Mouse (Mus musculus) erythroblast, embryonic 14.5 days (primary cell): ENCODE measurements around the gene Mat2a. TPM values are rescaled to one million over a fixed set of nuclear protein-coding genes. Genes with fewer than 3 reads are reported as not detected.
"Not testable (repeated sequence)": the region's sequence is repeated elsewhere in the genome, so short reads cannot be mapped to it uniquely, and the experiment has no call there.

Source experiments
- H3K27me3 ChIP-seq: 2 replicates; pipeline ENCODE4 v1.6.1; 2012; ENCODE audit warnings: inconsistent platforms; ENCODE audit not compliant: control insufficient read depth
- H3K36me3 ChIP-seq: 2 replicates; pipeline ENCODE4 v1.6.1; 2012; ENCODE audit warnings: mild to moderate bottlenecking, inconsistent platforms; ENCODE audit not compliant: control insufficient read depth
- H3K4me1 ChIP-seq: 2 replicates; pipeline ENCODE4 v1.6.1; 2012; ENCODE audit warnings: inconsistent platforms; ENCODE audit not compliant: control insufficient read depth
- H3K4me3 ChIP-seq: replicated peaks from 2 replicates; pipeline ENCODE3; 2012; ENCODE audit warnings: moderate library complexity, mild to moderate bottlenecking, inconsistent platforms
- H3K9me3 ChIP-seq: 2 replicates; pipeline ENCODE4 v1.6.1; 2012; ENCODE audit warnings: low read length, inconsistent platforms, mixed read lengths; ENCODE audit not compliant: control insufficient read depth
- GATA1 ChIP-seq: IDR thresholded peaks from 2 replicates; pipeline ENCODE4 v1.6.1; 2012; ENCODE audit warnings: low read length, inconsistent platforms, mixed read lengths
- TAL1 ChIP-seq: IDR thresholded peaks from 3 replicates; pipeline ENCODE4 v1.6.1; 2012; ENCODE audit warnings: low read length, inconsistent platforms, mixed read lengths
- polyA plus RNA-seq: library from polyadenylated mRNA; stranded (reverse); fragments of >175 nt; gene quantifications from 2 replicates; pipeline ENCODE4 v1.2.3, GENCODE M21; 2012

The Mat2a gene
- 1.7 and 2.0 TPM in 2 replicates for polyA plus RNA-seq

- peaks cover 45% of the 10 kb centered on the region for H3K4me1 ChIP-seq
- no peaks in the 10 kb centered on the region for H3K27me3 ChIP-seq
- H3K4me3 ChIP-seq = peak within 1 kb of the TSS; percentile 74
- TF ChIP-seq TAL1 (no peak), GATA1 (no peak)
- H3K36me3 ChIP-seq = peaks cover 38% of the 10 kb centered on the region
- H3K9me3 ChIP-seq = no peaks in the 10 kb centered on the region
Observed at GRCm38 (mm10) chr6:72439355-72440185, at the start of gene Mat2a. Gene Mat2a (minus strand): TSS chr6:72439558.

- no peak for TF ChIP-seq TAL1
- no peak for TF ChIP-seq GATA1
- Histone ChIP-seq H3K27me3 (peaks cover 4% of the 10 kb centered on the region; the same call in 1 of the 2 replicates), H3K4me1 (peaks cover 6% of the 10 kb centered on the region), H3K36me3 (no peaks in the 10 kb centered on the region), H3K4me3 (no peak overlapping the region), H3K9me3 (no peaks in the 10 kb centered on the region)
Observed at GRCm38 (mm10) chr6:72488850-72489249, 49.5 kb upstream of the Mat2a start.

DNA sequence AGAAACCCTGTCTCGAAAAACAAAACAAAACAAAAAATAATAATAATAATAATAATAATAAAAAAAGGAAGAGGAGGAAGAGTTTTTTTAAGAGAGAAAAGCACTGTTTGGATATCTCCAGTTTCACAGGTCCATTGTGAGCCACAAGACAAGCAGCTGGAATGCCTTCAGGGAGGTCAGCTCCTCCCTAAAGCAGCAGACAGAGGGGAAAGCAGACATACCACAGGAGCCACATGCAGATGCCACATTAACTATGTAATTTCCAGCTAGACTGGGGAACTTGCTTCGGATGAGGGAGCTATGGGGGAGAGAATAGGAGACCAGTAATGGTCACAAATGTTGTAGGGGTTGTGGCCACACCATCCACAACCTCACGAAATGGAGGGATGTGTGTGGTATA lies 47.9 kb upstream of the Mat2a start:
- no peaks in the 10 kb centered on the region for H3K36me3 ChIP-seq
- no peak overlapping the region for H3K4me3 ChIP-seq
- no peaks in the 10 kb centered on the region for H3K27me3 ChIP-seq
- H3K4me1 ChIP-seq = no peaks in the 10 kb centered on the region
- H3K9me3 ChIP-seq = no peaks in the 10 kb centered on the region
- TF ChIP-seq TAL1 = no peak

DNA sequence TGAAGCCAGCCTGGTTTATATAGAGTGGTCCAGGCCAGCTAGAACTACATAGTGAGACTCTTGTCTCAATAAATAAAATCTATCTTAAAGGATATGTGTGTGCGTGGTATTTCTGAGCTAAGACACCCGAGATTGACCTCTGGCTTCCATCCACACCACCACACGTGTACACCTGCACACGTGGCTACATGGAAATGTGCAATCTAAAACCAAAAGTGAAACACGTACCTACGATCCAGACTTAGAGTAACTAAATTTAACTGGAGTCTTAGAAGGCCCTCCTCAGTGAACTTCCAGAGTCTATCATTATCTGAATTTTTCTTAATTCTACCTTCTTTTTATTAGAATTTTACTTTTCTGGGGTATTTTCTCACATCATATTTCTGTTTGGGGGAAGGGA lies 46.9 kb upstream of the Mat2a start:
- Histone ChIP-seq H3K4me1 (no peaks in the 10 kb centered on the region), H3K27me3 (no peaks in the 10 kb centered on the region), H3K36me3 (no peaks in the 10 kb centered on the region), H3K9me3 (no peaks in the 10 kb centered on the region), H3K4me3 (no peak overlapping the region)
- TF ChIP-seq TAL1 (no peak), GATA1 (no peak)

DNA sequence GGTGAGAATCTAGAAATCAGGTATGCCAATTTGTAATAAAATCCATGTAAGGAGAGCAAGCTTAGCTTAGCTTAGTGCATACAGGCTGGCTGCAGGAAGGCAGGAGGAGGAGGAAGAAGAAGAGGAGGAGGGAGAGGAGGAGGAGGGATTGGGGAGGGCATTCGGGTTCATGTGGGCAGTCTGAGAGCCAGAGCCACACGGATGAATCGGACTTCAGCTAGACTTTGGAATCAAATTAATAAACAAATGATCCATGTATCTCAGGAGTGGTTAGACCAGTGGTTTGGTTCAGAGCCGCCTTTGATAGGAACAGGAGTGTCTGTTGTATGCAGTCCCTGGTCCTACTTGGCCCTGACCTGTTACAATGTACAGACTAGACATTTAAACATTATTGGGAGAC lies 45.5 kb upstream of the Mat2a start:
- H3K4me3 ChIP-seq = no peak overlapping the region
- TF ChIP-seq GATA1 = no peak
- no peak for TF ChIP-seq TAL1
- no peaks in the 10 kb centered on the region; the same call in 1 of the 2 replicates for H3K4me1 ChIP-seq
- no peaks in the 10 kb centered on the region for H3K27me3 ChIP-seq
- no peaks in the 10 kb centered on the region for H3K36me3 ChIP-seq
- no peaks in the 10 kb centered on the region for H3K9me3 ChIP-seq

DNA sequence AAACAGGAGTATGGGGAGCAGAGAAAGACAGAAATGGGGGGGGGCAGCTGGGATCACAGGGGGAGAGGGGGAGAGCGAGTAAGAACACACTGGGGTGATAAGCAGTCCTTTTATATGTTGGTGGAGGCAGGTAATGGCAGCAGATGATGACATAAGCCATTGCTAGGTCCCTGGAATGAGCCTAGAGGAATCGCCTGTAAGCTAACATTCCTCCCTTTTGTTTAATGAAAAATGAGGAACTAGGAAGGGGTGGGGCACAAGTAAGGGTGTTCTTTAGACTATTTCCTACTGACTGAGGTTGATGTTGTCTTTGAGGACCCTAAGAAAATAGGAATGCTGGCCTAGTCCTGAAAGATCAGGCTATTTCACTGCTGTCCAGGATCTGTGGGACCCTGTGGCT lies 42.8 kb upstream of the Mat2a start:
- Histone ChIP-seq H3K36me3 (no peaks in the 10 kb centered on the region), H3K4me1 (no peaks in the 10 kb centered on the region; the same call in 1 of the 2 replicates), H3K9me3 (no peaks in the 10 kb centered on the region), H3K4me3 (no peak overlapping the region), H3K27me3 (no peaks in the 10 kb centered on the region)
- TF ChIP-seq GATA1 (no peak), TAL1 (no peak)

DNA sequence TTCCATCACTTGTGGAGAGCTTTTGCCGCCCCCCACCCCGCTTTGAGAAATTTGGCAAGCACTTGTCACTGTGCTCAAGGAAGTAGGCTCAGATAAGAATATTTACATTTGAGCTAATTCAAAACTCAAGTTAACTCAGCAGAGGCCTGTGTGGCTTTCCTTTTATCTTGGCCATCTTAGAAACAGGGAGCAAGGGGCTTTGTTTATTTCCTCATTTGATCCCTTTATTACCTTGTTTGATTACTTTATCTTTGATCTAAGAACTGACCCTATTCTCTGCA lies 41.0 kb upstream of the Mat2a start:
- Histone ChIP-seq H3K27me3 (no peaks in the 10 kb centered on the region), H3K36me3 (no peaks in the 10 kb centered on the region), H3K9me3 (no peaks in the 10 kb centered on the region), H3K4me3 (no peak overlapping the region), H3K4me1 (no peaks in the 10 kb centered on the region; the same call in 1 of the 2 replicates)
- no peak for TF ChIP-seq GATA1
- no peak for TF ChIP-seq TAL1

GRCm38 (mm10) chr6:72479645-72480421 lies 40.5 kb upstream of the Mat2a start:
- no peaks in the 10 kb centered on the region for H3K9me3 ChIP-seq
- no peaks in the 10 kb centered on the region for H3K36me3 ChIP-seq
- no peak overlapping the region for H3K4me3 ChIP-seq
- H3K27me3 ChIP-seq = no peaks in the 10 kb centered on the region
- no peaks in the 10 kb centered on the region; the same call in 1 of the 2 replicates for H3K4me1 ChIP-seq
- TF ChIP-seq GATA1 = no peak
- no peak for TF ChIP-seq TAL1

DNA sequence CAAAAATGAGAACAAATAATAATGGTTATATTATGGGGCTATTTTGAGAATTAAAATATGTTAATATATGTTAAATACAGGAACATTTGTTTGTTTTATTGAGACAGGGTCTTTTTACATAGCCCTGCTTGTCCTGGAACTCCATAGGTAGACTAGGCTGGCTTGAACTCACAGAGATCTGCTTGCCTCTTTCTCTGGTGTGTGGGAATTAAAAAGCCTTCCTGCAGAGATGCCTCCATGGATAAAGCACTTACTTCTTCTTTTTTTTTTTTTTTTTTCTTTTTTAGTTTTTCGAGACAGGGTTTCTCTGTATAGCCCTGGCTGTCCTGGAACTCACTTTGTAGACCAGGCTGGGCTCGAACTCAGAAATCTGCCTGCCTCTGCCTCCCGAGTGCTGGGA lies 39.3 kb upstream of the Mat2a start:
- H3K36me3 ChIP-seq, H3K27me3 ChIP-seq, H3K9me3 ChIP-seq, H3K4me1 ChIP-seq, H3K4me3 ChIP-seq: not testable (repeated sequence)
